Mouse (Mus musculus): ENCODE measurements at regions not wholly inside any gene's neighbourhood (a gene's known extent, or its start where the extent isn't known, plus 50 kb on each side); places are given as distances from the start of the nearest gene placed in this dataset.
A peak's percentile ranks its signal among the peaks of the same experiment; 100 is the strongest.

GRCm38 (mm10) chr13:98579731-98580130, 57.5 kb downstream of the Tmem174 start:
- TF ChIP-seq CTCF (IDR thresholded peaks at IDR 0.05; ENCODE audit: extremely low read depth, insufficient read length, insufficient replicate concordance, low read depth, low read length): no peak
- Histone ChIP-seq H3K36me3 (ENCODE audit: control insufficient read depth, insufficient read depth, low read length) (no peaks in the 10 kb centered on the region), H3K27ac (ENCODE audit: insufficient read depth, low read depth, low read length) (no peak overlapping the region), H3K4me1 (ENCODE audit: control insufficient read depth, insufficient read depth, insufficient read length, low read length) (no peaks in the 10 kb centered on the region), H3K27me3 (ENCODE audit: control insufficient read depth, insufficient read depth, low read length) (no peaks in the 10 kb centered on the region), H3K4me3 (ENCODE audit: low read depth, low read length) (no peak overlapping the region)
- 87% methylated on average over 3 of the region's 3 CpGs for WGBS

- 28% methylated on average over 11 of the region's 11 CpGs for WGBS
- Histone ChIP-seq H3K27ac (ENCODE audit: insufficient read depth, low read depth, low read length) (no peak overlapping the region), H3K4me1 (ENCODE audit: control insufficient read depth, insufficient read depth, insufficient read length, low read length) (no peaks in the 10 kb centered on the region), H3K36me3 (ENCODE audit: control insufficient read depth, insufficient read depth, low read length) (no peaks in the 10 kb centered on the region), H3K4me3 (ENCODE audit: low read depth, low read length) (no peak overlapping the region), H3K27me3 (ENCODE audit: control insufficient read depth, insufficient read depth, low read length) (no peaks in the 10 kb centered on the region)
- no peak for TF ChIP-seq CTCF (IDR thresholded peaks at IDR 0.05; ENCODE audit: extremely low read depth, insufficient read length, insufficient replicate concordance, low read depth, low read length)
- no peak for TF ChIP-seq POLR2A (IDR thresholded peaks at IDR 0.05; ENCODE audit: low read depth, low read length)
Measured at GRCm38 (mm10) chr13:98578426-98579066, 58.7 kb downstream of the Tmem174 start.

- Histone ChIP-seq H3K4me3 (ENCODE audit: low read depth, low read length) (no peak overlapping the region), H3K27me3 (ENCODE audit: control insufficient read depth, insufficient read depth, low read length) (peaks cover 12% of the 10 kb centered on the region), H3K4me1 (ENCODE audit: control insufficient read depth, insufficient read depth, insufficient read length, low read length) (peaks cover 4% of the 10 kb centered on the region), H3K36me3 (ENCODE audit: control insufficient read depth, insufficient read depth, low read length) (no peaks in the 10 kb centered on the region), H3K27ac (ENCODE audit: insufficient read depth, low read depth, low read length) (no peak overlapping the region)
- 94% methylated on average over 3 of the region's 3 CpGs for WGBS
- TF ChIP-seq POLR2A (IDR thresholded peaks at IDR 0.05; ENCODE audit: low read depth, low read length) (no peak), CTCF (IDR thresholded peaks at IDR 0.05; ENCODE audit: extremely low read depth, insufficient read length, insufficient replicate concordance, low read depth, low read length) (no peak)
Measured at GRCm38 (mm10) chr13:98576061-98576460, 61.1 kb downstream of the Tmem174 start.

GRCm38 (mm10) chr13:98574057-98574323, 63.2 kb downstream of the Tmem174 start:
- Histone ChIP-seq H3K27me3 (ENCODE audit: control insufficient read depth, insufficient read depth, low read length) (peaks cover 12% of the 10 kb centered on the region), H3K36me3 (ENCODE audit: control insufficient read depth, insufficient read depth, low read length) (no peaks in the 10 kb centered on the region), H3K4me1 (ENCODE audit: control insufficient read depth, insufficient read depth, insufficient read length, low read length) (peaks cover 4% of the 10 kb centered on the region), H3K27ac (ENCODE audit: insufficient read depth, low read depth, low read length) (no peak overlapping the region), H3K4me3 (ENCODE audit: low read depth, low read length) (no peak overlapping the region)
- TF ChIP-seq CTCF (IDR thresholded peaks at IDR 0.05; ENCODE audit: extremely low read depth, insufficient read length, insufficient replicate concordance, low read depth, low read length): no peak
- no peak for TF ChIP-seq POLR2A (IDR thresholded peaks at IDR 0.05; ENCODE audit: low read depth, low read length)
- WGBS: 81% methylated on average over 12 of the region's 12 CpGs

- WGBS: 82% methylated on average over 39 of the region's 39 CpGs
Measured at GRCm38 (mm10) chr13:98573261-98574056, 63.8 kb downstream of the Tmem174 start.

GRCm38 (mm10) chr13:98572581-98573260, 64.5 kb downstream of the Tmem174 start:
- TF ChIP-seq POLR2A (IDR thresholded peaks at IDR 0.05; ENCODE audit: low read depth, low read length) (no peak), CTCF (IDR thresholded peaks at IDR 0.05; ENCODE audit: extremely low read depth, insufficient read length, insufficient replicate concordance, low read depth, low read length) (no peak)
- 8% methylated on average over 50 of the region's 50 CpGs for WGBS
- Histone ChIP-seq H3K36me3 (ENCODE audit: control insufficient read depth, insufficient read depth, low read length) (no peaks in the 10 kb centered on the region), H3K27me3 (ENCODE audit: control insufficient read depth, insufficient read depth, low read length) (peaks cover 12% of the 10 kb centered on the region), H3K4me1 (ENCODE audit: control insufficient read depth, insufficient read depth, insufficient read length, low read length) (peaks cover 4% of the 10 kb centered on the region), H3K4me3 (ENCODE audit: low read depth, low read length) (peak overlapping the region; percentile 39), H3K27ac (ENCODE audit: insufficient read depth, low read depth, low read length) (no peak overlapping the region)

More at GRCm38 (mm10) chr13:98573261-98574056, 63.8 kb downstream of the Tmem174 start:
- Histone ChIP-seq H3K27me3 (ENCODE audit: control insufficient read depth, insufficient read depth, low read length) (peaks cover 12% of the 10 kb centered on the region), H3K36me3 (ENCODE audit: control insufficient read depth, insufficient read depth, low read length) (no peaks in the 10 kb centered on the region), H3K4me1 (ENCODE audit: control insufficient read depth, insufficient read depth, insufficient read length, low read length) (peaks cover 4% of the 10 kb centered on the region), H3K27ac (ENCODE audit: insufficient read depth, low read depth, low read length) (no peak overlapping the region), H3K4me3 (ENCODE audit: low read depth, low read length) (no peak overlapping the region)
- TF ChIP-seq POLR2A (IDR thresholded peaks at IDR 0.05; ENCODE audit: low read depth, low read length): no peak
- no peak for TF ChIP-seq CTCF (IDR thresholded peaks at IDR 0.05; ENCODE audit: extremely low read depth, insufficient read length, insufficient replicate concordance, low read depth, low read length)

GRCm38 (mm10) chr13:98572011-98572570, 65.1 kb downstream of the Tmem174 start:
- WGBS: 39% methylated on average over 10 of the region's 14 CpGs
- Histone ChIP-seq H3K27ac (ENCODE audit: insufficient read depth, low read depth, low read length) (no peak overlapping the region), H3K27me3 (ENCODE audit: control insufficient read depth, insufficient read depth, low read length) (peaks cover 12% of the 10 kb centered on the region), H3K36me3 (ENCODE audit: control insufficient read depth, insufficient read depth, low read length) (no peaks in the 10 kb centered on the region), H3K4me1 (ENCODE audit: control insufficient read depth, insufficient read depth, insufficient read length, low read length) (peaks cover 4% of the 10 kb centered on the region), H3K4me3 (ENCODE audit: low read depth, low read length) (no peak overlapping the region)
- TF ChIP-seq CTCF (IDR thresholded peaks at IDR 0.05; ENCODE audit: extremely low read depth, insufficient read length, insufficient replicate concordance, low read depth, low read length): no peak
- TF ChIP-seq POLR2A (IDR thresholded peaks at IDR 0.05; ENCODE audit: low read depth, low read length): no peak

Data from small intestine, adult 2 months (tissue).